Mouse (Mus musculus) cerebellum, adult 9-11 months (tissue): ENCODE data around the gene Gm5615.

Source experiments
- DNase-seq: peaks from one replicate; pipeline ENCODE4 v3.0.0; 2022

Gene Gm5615

DNA sequence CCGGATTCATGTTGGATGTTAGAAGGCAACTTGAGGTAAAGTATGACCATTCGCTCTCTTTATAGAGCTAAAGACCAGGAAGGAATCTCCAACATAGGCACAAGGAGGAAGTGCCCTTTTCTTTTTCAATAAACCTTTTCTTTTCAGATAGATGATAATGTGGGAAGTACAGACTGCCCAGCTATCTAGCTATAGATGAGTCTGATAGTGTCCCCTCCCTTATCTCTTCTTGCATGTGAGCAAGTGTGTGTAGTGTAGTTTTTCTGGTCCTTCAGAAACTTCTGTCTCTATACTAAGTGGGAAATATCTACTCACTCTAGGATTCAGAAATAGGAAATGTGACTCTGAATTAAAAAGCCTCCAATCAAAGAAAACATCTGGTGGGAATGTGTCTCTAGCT, at the start of gene Gm5615:
Gene Gm5615 (minus strand): TSS at position 101 of the 400 bp plus-strand sequence.
- no peak for DNase-seq

DNA sequence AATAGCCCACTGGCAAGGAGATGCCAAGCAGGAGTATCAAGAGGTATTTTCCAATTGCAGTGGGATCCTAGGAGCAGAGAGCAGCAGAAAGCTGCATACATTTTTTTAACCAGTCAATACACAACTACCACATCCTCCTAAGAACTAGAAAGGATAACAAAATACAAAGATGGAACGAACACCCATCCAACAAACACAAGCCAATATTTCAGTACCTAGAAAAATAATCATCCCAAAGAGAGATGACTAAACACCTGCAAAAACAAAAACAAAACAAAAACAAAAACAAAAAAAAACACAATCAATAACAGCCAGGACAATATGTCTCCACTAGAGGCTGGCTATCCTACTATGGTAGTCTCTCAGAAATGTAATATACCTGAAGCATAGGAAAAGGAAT, 40.8 kb upstream of the Gm5615 start, which contains the start of gene Gm17689:
Gene Gm17689 (minus strand): TSS at position 101 of the 400 bp plus-strand sequence.
- no peak for DNase-seq

DNA sequence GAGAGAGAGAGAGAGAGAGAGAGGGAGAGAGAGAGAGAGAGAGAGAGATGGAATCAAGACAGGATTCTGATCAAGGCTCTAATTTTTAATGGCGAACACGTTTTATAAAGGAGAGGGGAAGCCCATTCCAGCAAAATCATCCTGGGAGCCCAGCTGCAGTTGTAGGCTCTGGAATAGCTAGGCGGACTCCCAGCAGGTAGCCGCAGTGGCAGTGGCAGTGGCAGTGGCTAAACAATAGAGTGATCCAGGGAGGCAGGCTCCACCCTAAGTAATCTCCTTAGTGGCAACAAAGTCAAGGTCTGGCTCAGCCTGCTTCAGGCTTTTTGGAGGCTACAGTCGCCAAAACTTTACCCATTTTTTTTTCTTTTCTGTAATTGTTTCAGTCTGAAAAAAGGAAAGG, 37.6 kb downstream of the Gm5615 start:
- DNase-seq: no peak

DNA sequence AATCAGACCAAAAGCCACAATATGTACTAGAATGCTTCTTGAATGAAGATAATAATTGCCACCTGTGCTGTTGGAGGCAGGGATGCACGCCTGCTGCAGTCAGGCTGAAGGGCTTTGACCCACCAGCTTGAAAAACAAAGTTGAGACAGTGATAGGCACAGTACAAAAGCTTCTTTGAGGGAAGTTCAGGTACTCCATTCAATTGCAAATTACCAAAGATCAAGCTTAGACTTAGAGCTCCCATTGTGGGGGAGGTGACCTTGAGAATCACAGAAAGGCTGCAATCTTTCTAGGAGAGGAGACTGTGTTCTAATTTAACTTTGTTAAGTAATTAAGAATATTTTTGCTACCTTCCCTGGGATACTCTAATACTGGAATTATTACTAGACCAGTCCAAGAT, 45.9 kb downstream of the Gm5615 start:
- DNase-seq: no peak

DNA sequence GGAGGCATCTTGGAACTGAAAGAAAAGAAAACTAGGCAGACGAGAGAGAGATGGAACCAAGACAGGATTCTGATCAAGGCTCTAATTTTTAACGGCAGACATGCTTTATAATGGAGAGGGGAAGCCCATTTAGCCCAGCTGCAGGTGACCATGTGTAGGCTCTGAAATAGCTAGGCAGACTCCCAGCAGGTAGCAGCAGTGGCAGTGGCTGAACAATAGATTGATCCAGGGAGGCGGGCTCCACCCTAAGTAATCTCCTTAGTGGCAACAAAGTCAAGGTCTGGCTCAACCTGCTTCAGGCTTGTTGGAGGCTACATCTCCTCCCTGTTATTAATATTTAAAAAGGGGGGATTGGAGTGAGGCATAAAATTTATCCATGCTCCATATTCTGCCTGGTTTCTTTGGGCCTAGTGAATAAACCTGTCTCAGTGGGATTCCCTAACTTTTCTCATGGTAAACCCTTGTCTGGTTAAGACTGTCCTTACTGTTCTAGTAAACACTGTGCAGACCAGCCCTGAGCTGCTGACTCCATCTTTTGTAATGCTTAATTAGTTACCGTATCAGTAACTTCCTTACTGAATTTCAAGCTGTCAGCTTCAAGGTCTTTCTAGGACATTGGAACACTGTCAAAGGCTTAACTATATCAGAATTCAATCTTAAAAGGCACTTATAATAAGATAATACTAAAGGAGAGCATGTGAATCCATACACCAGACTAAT, 47.1 kb downstream of the Gm5615 start:
- DNase-seq: no peak
